Mouse (Mus musculus) heart, postnatal 25 days (tissue): ENCODE results near the gene Gm17093. TPM values are rescaled to one million over a fixed set of nuclear protein-coding genes. Genes with fewer than 3 reads are reported as not detected.
"Not testable (repeated sequence)": the region's sequence is repeated elsewhere in the genome, so short reads cannot be mapped to it uniquely, and the experiment has no call there.

Experiments
- DNase-seq: peaks from one replicate; pipeline ENCODE4 v3.0.0; 2022; ENCODE audit warnings: low spot score
- intact Hi-C: fragments of 180-260 bp; cut with DNase I; formaldehyde crosslinking; loops from one replicate; pipeline ENCODE4 v1.15.1; 2025
- total RNA-seq, 2 experiments: library from RNA; stranded (reverse); gene quantifications; 2 replicates each; pipeline ENCODE4 v1.2.3; 2021

Gene Gm17093
- total RNA-seq: not detected

GRCm38 (mm10) chr14:44517976-44518375 is at the start of gene Gm17093:
Gene Gm17093, plus strand, starts transcription at chr14:44518276.
- intact Hi-C loops, DNase-seq: not testable (repeated sequence)

DNA sequence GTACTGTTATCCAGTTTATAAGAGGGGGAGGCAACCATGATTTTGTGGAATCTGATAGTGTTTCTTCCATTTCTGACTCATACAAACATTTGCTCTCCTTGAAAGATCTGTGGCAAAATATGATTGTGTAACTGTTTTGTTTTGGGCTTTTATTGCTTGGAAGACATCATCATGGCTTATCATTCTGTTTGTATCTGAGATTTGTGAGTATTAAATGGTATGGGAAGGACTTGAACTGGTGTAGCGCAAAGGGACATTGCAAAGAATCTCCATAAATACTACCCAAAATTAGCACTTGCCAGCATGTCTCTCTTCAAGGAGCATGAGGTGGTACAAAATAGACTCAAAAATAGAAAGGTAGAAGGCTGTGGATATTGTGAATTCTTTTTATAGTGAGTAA is 25.9 kb upstream of the Gm17093 start, which contains the start of gene BC061237:
Gene BC061237 (plus strand): TSS at position 301 of the 400 bp plus-strand sequence.
- intact Hi-C loops: not testable (repeated sequence)

DNA sequence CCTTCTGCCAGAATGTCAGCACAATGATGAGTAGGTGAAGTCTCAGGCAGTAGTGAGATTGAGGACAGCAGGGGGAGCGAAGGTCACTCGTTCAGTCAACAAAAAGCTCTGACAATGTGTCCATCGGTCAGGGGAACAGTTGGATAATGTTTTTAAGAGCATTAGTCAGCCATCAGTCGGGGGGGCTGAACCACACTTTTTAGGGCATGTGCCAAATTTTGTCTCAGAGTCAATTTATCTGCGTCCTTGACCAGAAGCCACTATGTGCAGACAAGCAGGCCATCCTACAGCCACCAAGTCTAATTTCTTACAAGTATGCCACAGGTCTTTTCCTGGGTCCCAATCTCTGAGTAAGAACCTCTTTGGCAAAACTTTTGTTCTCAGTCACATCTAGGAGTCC is 29.9 kb downstream of the Gm17093 start:
- intact Hi-C loops: not testable (repeated sequence)

More for the DNA sequence above, 25.9 kb upstream of the Gm17093 start, which contains the start of gene BC061237:
- not testable (repeated sequence) for DNase-seq

More for the DNA sequence above, 29.9 kb downstream of the Gm17093 start:
- DNase-seq: not testable (repeated sequence)

Other genes with a start within 250 kb of the Gm17093 start
- not detected for gene Gm8220, start 232.7 kb upstream of the Gm17093 start, total RNA-seq
- not detected for gene Gm5930, start 179.7 kb upstream of the Gm17093 start, total RNA-seq
- gene Gm8229, start 152.9 kb upstream of the Gm17093 start, total RNA-seq: not detected
- not detected for gene Gm3371, start 107.6 kb upstream of the Gm17093 start, total RNA-seq
- not detected for gene Gm8232, start 84.6 kb upstream of the Gm17093 start, total RNA-seq
- not detected for gene BC061237, start 25.8 kb upstream of the Gm17093 start, total RNA-seq
- not detected for gene Gm8247, start 64.9 kb downstream of the Gm17093 start, total RNA-seq
- not detected for gene Gm5624, start 109.7 kb downstream of the Gm17093 start, total RNA-seq
- not detected for gene Gm8257, start 188.2 kb downstream of the Gm17093 start, total RNA-seq
- gene Gm8267, start 232.1 kb downstream of the Gm17093 start, total RNA-seq: not detected